Mouse (Mus musculus) testis, adult 2 months (tissue): ENCODE measurements around the gene Arl8a. TPM values are rescaled to one million over a fixed set of nuclear protein-coding genes. Genes with fewer than 3 reads are reported as not detected.
A peak's percentile ranks its signal among the peaks of the same experiment; 100 is the strongest.

Experiments used
- H3K27ac ChIP-seq: fragments of 200-500 bp; 2 replicates; pipeline ENCODE4 v1.5.1; 2012; ENCODE audit warnings: low read depth, low read length; ENCODE audit not compliant: control insufficient read depth, insufficient read depth
- H3K27me3 ChIP-seq: fragments of 200-500 bp; 2 replicates; pipeline ENCODE4 v1.6.1; 2012; ENCODE audit warnings: mild to moderate bottlenecking, low read length, moderate library complexity; ENCODE audit not compliant: control insufficient read depth, insufficient read depth
- H3K36me3 ChIP-seq: fragments of 200-500 bp; 2 replicates; pipeline ENCODE4 v1.6.1; 2012; ENCODE audit warnings: mild to moderate bottlenecking, low read length; ENCODE audit not compliant: control insufficient read depth, insufficient read depth
- H3K4me1 ChIP-seq: fragments of 200-500 bp; 2 replicates; pipeline ENCODE4 v1.6.1; 2012; ENCODE audit warnings: low read length; ENCODE audit not compliant: control insufficient read depth, insufficient read depth
- H3K4me3 ChIP-seq: fragments of 200-500 bp; 2 replicates; pipeline ENCODE4 v1.5.1; 2012; ENCODE audit warnings: low read depth, mild to moderate bottlenecking, low read length, moderate library complexity, mixed read lengths; ENCODE audit not compliant: control insufficient read depth
- CTCF ChIP-seq: fragments of 200-500 bp; IDR thresholded peaks from 2 replicates; pipeline ENCODE4 v1.5.1; 2012; ENCODE audit warnings: low read depth, mild to moderate bottlenecking, inconsistent platforms, low read length, moderate library complexity; ENCODE audit not compliant: control insufficient read depth, insufficient read depth, insufficient replicate concordance
- POLR2A ChIP-seq: fragments of 200-500 bp; IDR thresholded peaks from 2 replicates; pipeline ENCODE4 v1.6.1; 2012; ENCODE audit warnings: low read depth, mild to moderate bottlenecking, inconsistent platforms, low read length, moderate library complexity; ENCODE audit not compliant: control insufficient read depth
- polyA plus RNA-seq: library from polyadenylated mRNA; depleted of rRNA; stranded (reverse); fragments of >200 nt; gene quantifications from 2 replicates; pipeline ENCODE4 v1.2.3, GENCODE M21; 2012

Gene Arl8a
- polyA plus RNA-seq, 1 experiment: 20.6 TPM

DNA sequence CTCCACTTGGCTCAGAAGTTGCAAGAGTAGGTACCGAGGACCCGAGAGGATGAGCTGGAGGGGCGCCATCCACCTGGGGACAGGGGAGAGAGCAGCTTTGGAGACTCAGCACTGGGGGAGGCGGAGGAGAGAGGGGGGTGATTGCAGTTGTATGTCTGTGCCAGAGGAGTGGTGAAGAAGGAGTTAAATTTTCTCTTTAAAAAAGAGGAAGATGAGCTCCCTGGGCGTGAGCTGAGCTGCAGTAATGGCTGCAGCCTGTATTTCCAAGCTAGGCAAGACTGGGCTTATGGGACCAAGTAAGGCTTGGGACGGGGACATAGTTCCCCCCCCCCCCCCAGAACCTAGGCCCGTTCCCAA is 1.1 kb downstream of the Arl8a start:
- Histone ChIP-seq H3K36me3 (no peaks in the 10 kb centered on the region), H3K27me3 (no peaks in the 10 kb centered on the region), H3K4me3 (peak overlapping the region; percentile 93), H3K27ac (peak overlapping the region; percentile 88), H3K4me1 (peaks cover 16% of the 10 kb centered on the region)
- no peak for TF ChIP-seq CTCF
- TF ChIP-seq POLR2A: no peak

- Histone ChIP-seq H3K36me3 (no peaks in the 10 kb centered on the region), H3K27ac (no peak overlapping the region), H3K4me1 (peaks cover 16% of the 10 kb centered on the region), H3K4me3 (no peak overlapping the region), H3K27me3 (no peaks in the 10 kb centered on the region)
- TF ChIP-seq POLR2A: no peak
- TF ChIP-seq CTCF: no peak
Observed at GRCm38 (mm10) chr1:135148476-135148875, 1.9 kb downstream of the Arl8a start.

- Histone ChIP-seq H3K27me3 (no peaks in the 10 kb centered on the region), H3K27ac (no peak overlapping the region), H3K36me3 (no peaks in the 10 kb centered on the region), H3K4me3 (no peak overlapping the region), H3K4me1 (peaks cover 16% of the 10 kb centered on the region)
- no peak for TF ChIP-seq POLR2A
- no peak for TF ChIP-seq CTCF
Observed at GRCm38 (mm10) chr1:135148996-135149395, 2.4 kb downstream of the Arl8a start.

DNA sequence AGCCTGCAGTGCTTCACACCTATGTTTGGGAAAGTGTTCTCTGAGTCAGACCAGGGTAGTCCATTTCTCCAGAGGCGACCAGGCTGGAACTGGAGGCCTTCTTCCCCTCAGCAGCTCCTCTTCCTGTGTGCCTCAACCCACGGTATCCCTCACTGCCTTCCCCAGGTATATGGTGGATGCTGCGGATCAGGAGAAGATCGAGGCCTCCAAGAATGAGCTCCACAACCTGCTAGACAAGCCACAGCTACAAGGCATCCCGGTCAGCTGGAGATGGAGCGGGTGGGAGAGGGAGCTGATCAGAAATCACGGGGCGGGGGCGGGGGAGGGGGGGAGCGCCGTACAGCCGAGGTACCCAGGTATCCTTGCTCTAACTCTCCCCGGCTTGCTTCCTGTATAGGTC is 7.4 kb downstream of the Arl8a start:
- H3K27ac ChIP-seq: no peak overlapping the region
- TF ChIP-seq POLR2A (no peak), CTCF (no peak)
- peak overlapping the region; percentile 35; the same call in 1 of the 2 replicates for H3K4me3 ChIP-seq
- no peaks in the 10 kb centered on the region for H3K36me3 ChIP-seq
- H3K27me3 ChIP-seq: no peaks in the 10 kb centered on the region
- peaks cover 3% of the 10 kb centered on the region for H3K4me1 ChIP-seq

- no peaks in the 10 kb centered on the region for H3K27me3 ChIP-seq
- H3K4me3 ChIP-seq: peak overlapping the region; percentile 35; the same call in 1 of the 2 replicates
- H3K36me3 ChIP-seq: no peaks in the 10 kb centered on the region
- no peak overlapping the region for H3K27ac ChIP-seq
- H3K4me1 ChIP-seq: peaks cover 3% of the 10 kb centered on the region
- TF ChIP-seq CTCF (peak; percentile 70; the same call in 1 of the 2 replicates), POLR2A (no peak)
Observed at GRCm38 (mm10) chr1:135154411-135154959, 7.9 kb downstream of the Arl8a start.

DNA sequence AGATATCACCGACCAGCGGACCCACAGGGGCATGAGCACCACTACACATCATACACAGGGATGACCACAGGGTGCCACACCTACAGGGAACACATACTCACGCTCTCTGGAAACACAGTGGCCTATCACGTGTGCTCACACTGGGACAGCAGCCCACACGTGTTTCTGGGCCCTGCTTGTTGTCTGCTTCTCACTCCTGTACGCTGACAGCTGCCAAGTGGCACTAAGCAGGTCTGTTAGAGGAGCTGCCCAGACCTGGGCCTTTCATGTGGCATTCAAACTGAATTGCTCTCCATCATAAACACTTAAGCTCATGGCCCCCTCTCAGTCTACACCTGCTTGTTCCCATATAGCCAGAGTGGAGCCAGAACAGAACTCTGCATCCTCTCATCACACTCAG is 9.7 kb downstream of the Arl8a start:
- Histone ChIP-seq H3K36me3 (no peaks in the 10 kb centered on the region), H3K4me3 (no peak overlapping the region), H3K27me3 (no peaks in the 10 kb centered on the region), H3K4me1 (peaks cover 10% of the 10 kb centered on the region), H3K27ac (no peak overlapping the region)
- TF ChIP-seq POLR2A (no peak), CTCF (no peak)

- no peaks in the 10 kb centered on the region for H3K27me3 ChIP-seq
- peaks cover 11% of the 10 kb centered on the region for H3K4me1 ChIP-seq
- no peaks in the 10 kb centered on the region for H3K36me3 ChIP-seq
- H3K27ac ChIP-seq: no peak overlapping the region
- TF ChIP-seq CTCF: no peak
- no peak for TF ChIP-seq POLR2A
- H3K4me3 ChIP-seq: no peak overlapping the region
Observed at GRCm38 (mm10) chr1:135158633-135159032, 12.0 kb downstream of the Arl8a start.

GRCm38 (mm10) chr1:135159074-135159473 is 12.4 kb downstream of the Arl8a start:
- Histone ChIP-seq H3K4me1 (peaks cover 11% of the 10 kb centered on the region), H3K4me3 (no peak overlapping the region), H3K27ac (no peak overlapping the region), H3K27me3 (no peaks in the 10 kb centered on the region), H3K36me3 (no peaks in the 10 kb centered on the region)
- TF ChIP-seq POLR2A: no peak
- no peak for TF ChIP-seq CTCF
